Mouse (Mus musculus) bone marrow macrophage, adult 2 months (primary cell): ENCODE data around the gene Lmnb2.

Source experiments
- CTCF ChIP-seq: IDR thresholded peaks from 2 replicates; pipeline ENCODE4 v1.5.1; 2012; ENCODE audit warnings: low read depth, mild to moderate bottlenecking, low read length, moderate library complexity
- POLR2A ChIP-seq: IDR thresholded peaks from 2 replicates; pipeline ENCODE4 v1.6.1; 2012; ENCODE audit warnings: mild to moderate bottlenecking, low read depth, low read length, borderline replicate concordance

GRCm38 (mm10) chr10:80915260-80915659, 2.8 kb downstream of the Lmnb2 start:
- no peak for TF ChIP-seq CTCF
- no peak for TF ChIP-seq POLR2A
